ENCODE assay signal across 22 mouse cellular contexts in the genomic region with DNA sequence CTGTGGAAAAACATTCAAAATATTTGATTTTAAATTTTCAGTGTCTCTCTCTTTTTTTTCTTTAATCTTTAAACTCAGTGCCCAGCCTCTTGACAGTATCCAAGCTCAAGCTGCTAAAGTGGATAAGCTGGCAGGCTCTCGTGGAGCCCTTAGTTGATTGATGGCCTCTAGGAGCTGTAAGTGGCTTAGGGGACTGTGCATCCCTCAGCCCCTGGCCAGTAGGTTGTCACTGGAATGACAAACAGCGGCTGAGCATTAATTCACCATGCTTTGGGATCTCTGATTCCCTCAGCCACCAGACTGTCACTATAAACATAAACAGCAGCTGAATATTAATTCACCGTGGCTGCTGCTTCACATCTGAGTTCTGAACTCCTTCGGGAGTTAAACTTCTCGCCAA.
A peak's percentile ranks its signal among the peaks of the same experiment; 100 is the strongest.
DNase-seq lines count a peak whose midpoint lies in the region; ATAC-seq and TF ChIP-seq lines count a peak whose summit lies in the region.
"Had no signal": no experiment of that assay in that cellular context is flagged by ENCODE, and none has a peak within 500 bp of the region (broad histone marks: within the 10 kb centered on the region; RNA-seq: fewer than 3 reads in every experiment).

No protein-coding gene starts in this region.

- 60% methylated on average over 5 of the region's 5 CpGs for WGBS in limb, embryonic 11.5 days
- WGBS in limb, embryonic 10.5 days: 62% methylated on average over 5 of the region's 5 CpGs
- WGBS in hindbrain, postnatal 0 days: 33% methylated on average over 5 of the region's 5 CpGs
- WGBS in midbrain, postnatal 0 days: 31% methylated on average over 5 of the region's 5 CpGs
- 42% methylated on average over 5 of the region's 5 CpGs for WGBS in intestine, embryonic 16.5 days

- H3K4me2 ChIP-seq in limb, embryonic 11.5 days (ENCODE audit: low read depth, severe bottlenecking): no peak overlapping the region
- no peak overlapping the region for H3K4me2 ChIP-seq in hindbrain, postnatal 0 days (ENCODE audit: low read depth, low read length)
- no peak overlapping the region for H3K4me2 ChIP-seq in midbrain, postnatal 0 days (ENCODE audit: low read depth, low read length, poor library complexity, severe bottlenecking)
- H3K4me2 ChIP-seq in intestine, embryonic 16.5 days (ENCODE audit: low read depth, low read length): no peak overlapping the region
- H3K4me2 ChIP-seq: heart, embryonic 12.5 days; limb, embryonic 13.5 days; liver, embryonic 13.5 days; lung, embryonic 15.5 days had no signal

- H3K4me3 ChIP-seq in limb, embryonic 11.5 days (ENCODE audit: low read depth, low read length): no peak overlapping the region
- H3K4me3 ChIP-seq in limb, embryonic 10.5 days: no peak overlapping the region
- no peak overlapping the region for H3K4me3 ChIP-seq in hindbrain, postnatal 0 days (ENCODE audit: low read length)
- H3K4me3 ChIP-seq in midbrain, postnatal 0 days (ENCODE audit: low read depth, low read length): no peak overlapping the region
- H3K4me3 ChIP-seq in intestine, embryonic 16.5 days (ENCODE audit: low read length): no peak overlapping the region
- H3K4me3 ChIP-seq: forebrain, embryonic 10.5 days; heart, embryonic 12.5 days; limb, embryonic 13.5 days; liver, embryonic 13.5 days; lung, embryonic 15.5 days had no signal

- TF ChIP-seq CTCF in hindbrain, postnatal 0 days (IDR thresholded peaks at IDR 0.05; ENCODE audit: low read depth): no peak
- no peak for TF ChIP-seq CTCF in midbrain, postnatal 0 days (IDR thresholded peaks at IDR 0.05)

- H3K9ac ChIP-seq in limb, embryonic 11.5 days (ENCODE audit: low read length): no peak overlapping the region
- no peak overlapping the region for H3K9ac ChIP-seq in hindbrain, postnatal 0 days (replicated peaks; ENCODE audit: low read length)
- H3K9ac ChIP-seq in midbrain, postnatal 0 days (replicated peaks; ENCODE audit: low read length, poor library complexity, severe bottlenecking): no peak overlapping the region
- H3K9ac ChIP-seq in intestine, embryonic 16.5 days (ENCODE audit: low read depth, low read length): no peak overlapping the region
- H3K9ac ChIP-seq: forebrain, postnatal 0 days; heart, embryonic 12.5 days; limb, embryonic 13.5 days; liver, embryonic 13.5 days; lung, embryonic 15.5 days had no signal

- no peak overlapping the region for H3K27ac ChIP-seq in limb, embryonic 11.5 days (replicated peaks; ENCODE audit: low read depth, low read length)
- H3K27ac ChIP-seq in limb, embryonic 10.5 days: no peak overlapping the region
- no peak overlapping the region for H3K27ac ChIP-seq in hindbrain, postnatal 0 days
- peak overlapping the region; percentile 47; the same call in 1 of the 2 replicates for H3K27ac ChIP-seq in midbrain, postnatal 0 days (ENCODE audit: low read depth, low read length)
- H3K27ac ChIP-seq in intestine, embryonic 16.5 days (ENCODE audit: low read length): no peak overlapping the region
- H3K27ac ChIP-seq: forebrain, embryonic 10.5 days; limb, embryonic 13.5 days; liver, embryonic 13.5 days; lung, embryonic 15.5 days had no signal

- H3K9me3 ChIP-seq in limb, embryonic 11.5 days (ENCODE audit: control insufficient read depth, low read length): no peaks in the 10 kb centered on the region
- no peaks in the 10 kb centered on the region for H3K9me3 ChIP-seq in limb, embryonic 10.5 days (replicated peaks)
- H3K9me3 ChIP-seq in hindbrain, postnatal 0 days (ENCODE audit: low read length): no peaks in the 10 kb centered on the region
- no peaks in the 10 kb centered on the region for H3K9me3 ChIP-seq in midbrain, postnatal 0 days (ENCODE audit: low read length)
- H3K9me3 ChIP-seq in intestine, embryonic 16.5 days (ENCODE audit: control insufficient read depth, low read length): no peaks in the 10 kb centered on the region
- H3K9me3 ChIP-seq: forebrain, embryonic 10.5 days; G1E; heart, embryonic 12.5 days; limb, embryonic 13.5 days; liver, embryonic 13.5 days; lung, embryonic 15.5 days had no signal

- no peak for ATAC-seq in limb, embryonic 11.5 days (ENCODE audit: insufficient number of reproducible peaks, low FRiP score, low TSS enrichment, low read depth)
- no peak for ATAC-seq in hindbrain, postnatal 0 days
- ATAC-seq in midbrain, postnatal 0 days (ENCODE audit: low FRiP score): no peak
- no peak for ATAC-seq in intestine, embryonic 16.5 days
- ATAC-seq: activated CD4-positive, CD25-positive, alpha-beta regulatory T cell, adult 4 months; inflammation-experienced regulatory T-cells, adult 6 months had no signal

- peaks cover 5% of the 10 kb centered on the region; the same call in 1 of the 2 replicates for H3K4me1 ChIP-seq in limb, embryonic 11.5 days (ENCODE audit: control insufficient read depth, insufficient read depth, low read length)
- H3K4me1 ChIP-seq in limb, embryonic 10.5 days: peaks cover 5% of the 10 kb centered on the region; the same call in 1 of the 2 replicates
- no peaks in the 10 kb centered on the region for H3K4me1 ChIP-seq in hindbrain, postnatal 0 days (ENCODE audit: insufficient read depth, low read length)
- H3K4me1 ChIP-seq in midbrain, postnatal 0 days (ENCODE audit: insufficient read depth, low read length): no peaks in the 10 kb centered on the region
- no peaks in the 10 kb centered on the region for H3K4me1 ChIP-seq in intestine, embryonic 16.5 days (ENCODE audit: control insufficient read depth, insufficient read depth, low read length)
- H3K4me1 ChIP-seq: forebrain, embryonic 10.5 days; liver, embryonic 13.5 days; lung, embryonic 15.5 days had no signal

- DNase-seq in limb, embryonic 11.5 days (ENCODE audit: low spot score): peak; percentile 14
- DNase-seq in limb, embryonic 10.5 days (ENCODE audit: low spot score): no peak
- peak; percentile 16 for DNase-seq in hindbrain, postnatal 0 days (ENCODE audit: low spot score)
- DNase-seq in midbrain, postnatal 0 days (ENCODE audit: low spot score): peak; percentile 32
- no peak for DNase-seq in urinary bladder, postnatal 10 days (ENCODE audit: low spot score)
- no peak for DNase-seq in lung, postnatal 36 days
- DNase-seq: adrenal gland, postnatal 25 days; cerebellum, adult 18-20 months; heart, postnatal 14 days; kidney, adult 8-10 months; kidney, postnatal 25 days; liver, embryonic 13.5 days; right cerebral cortex, adult 18-20 months had no signal

- no peaks in the 10 kb centered on the region for H3K36me3 ChIP-seq in limb, embryonic 11.5 days (ENCODE audit: control insufficient read depth, insufficient read depth, low read length)
- no peaks in the 10 kb centered on the region for H3K36me3 ChIP-seq in limb, embryonic 10.5 days
- H3K36me3 ChIP-seq in hindbrain, postnatal 0 days (ENCODE audit: insufficient read depth, low read length): no peaks in the 10 kb centered on the region
- no peaks in the 10 kb centered on the region for H3K36me3 ChIP-seq in midbrain, postnatal 0 days (ENCODE audit: insufficient read depth, low read length)
- no peaks in the 10 kb centered on the region for H3K36me3 ChIP-seq in intestine, embryonic 16.5 days (ENCODE audit: control insufficient read depth, insufficient read depth, low read length)
- H3K36me3 ChIP-seq: forebrain, embryonic 10.5 days; G1E; heart, embryonic 12.5 days; limb, embryonic 13.5 days; liver, embryonic 13.5 days; lung, embryonic 15.5 days had no signal

- no peaks in the 10 kb centered on the region for H3K27me3 ChIP-seq in limb, embryonic 11.5 days (ENCODE audit: control insufficient read depth, insufficient read depth, low read length)
- H3K27me3 ChIP-seq in limb, embryonic 10.5 days (ENCODE audit: low read depth, poor library complexity, severe bottlenecking): no peaks in the 10 kb centered on the region
- H3K27me3 ChIP-seq in hindbrain, postnatal 0 days (ENCODE audit: insufficient read depth, low read length): no peaks in the 10 kb centered on the region
- H3K27me3 ChIP-seq in midbrain, postnatal 0 days (ENCODE audit: insufficient read depth, low read length): no peaks in the 10 kb centered on the region
- no peaks in the 10 kb centered on the region for H3K27me3 ChIP-seq in intestine, embryonic 16.5 days (replicated peaks; ENCODE audit: control insufficient read depth, insufficient read depth, low read length)
- H3K27me3 ChIP-seq: heart, embryonic 12.5 days; limb, embryonic 13.5 days; liver, embryonic 13.5 days; lung, embryonic 15.5 days had no signal

Comparison
In these comparisons a context has a peak if more than half of its experiments do, and no peak if none do; other contexts are left out.
1. DNase-seq: peak in limb, embryonic 11.5 days (single experiment), hindbrain, postnatal 0 days (single experiment) and midbrain, postnatal 0 days (single experiment); none in limb, embryonic 10.5 days (single experiment), urinary bladder, postnatal 10 days (single experiment) and lung, postnatal 36 days (single experiment).